Mouse (Mus musculus): ENCODE data around the gene Aff4.

- TF ChIP-seq CTCF (IDR thresholded peaks at IDR 0.05; ENCODE audit: low read depth) (peak; percentile 66), EP300 (IDR thresholded peaks at IDR 0.05; ENCODE audit: low read depth) (no peak)
Observed at GRCm38 (mm10) chr11:53411738-53412137, 61.1 kb downstream of the Aff4 start.

Data from liver, embryonic 14.5 days (tissue).